Mouse (Mus musculus): ENCODE results near the gene Phrf1. TPM values are rescaled to one million over a fixed set of nuclear protein-coding genes. Genes with fewer than 3 reads are reported as not detected.

Phrf1 gene
- polyA plus RNA-seq, 1 experiment = 29.3 TPM

DNA sequence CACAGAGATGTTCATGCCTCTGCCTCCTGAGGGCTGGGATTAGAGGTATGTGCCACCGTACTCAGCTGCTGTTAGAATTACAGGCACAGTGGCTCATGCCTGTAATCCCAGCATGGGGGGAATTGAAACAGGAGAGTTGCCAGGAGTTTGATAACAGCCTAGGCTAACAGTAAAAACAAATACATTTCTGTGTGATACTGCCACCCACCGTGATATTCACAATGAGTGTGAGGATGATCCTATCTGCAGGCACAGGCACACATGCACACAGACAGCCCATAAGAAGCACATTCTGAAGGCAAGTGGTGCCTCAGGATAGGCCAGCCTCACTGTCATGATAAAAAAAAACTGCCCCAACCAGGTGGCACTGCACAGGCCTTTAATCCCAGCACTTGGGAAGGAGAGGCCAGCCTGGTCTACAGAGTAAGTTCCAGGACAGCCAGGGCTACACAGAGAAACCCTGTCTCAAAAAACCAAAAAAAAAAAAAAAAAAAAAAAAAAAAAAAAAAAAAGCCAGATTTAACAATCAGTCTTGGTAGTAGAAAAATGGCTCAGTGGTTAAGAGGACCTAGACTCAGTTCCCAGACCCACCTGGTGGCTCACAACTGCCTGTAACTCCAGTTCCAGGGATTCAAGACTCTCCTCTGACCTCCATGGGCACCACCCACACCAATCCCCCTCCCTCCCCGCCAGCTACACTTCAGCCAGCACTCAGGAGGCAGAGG lies 69.5 kb downstream of the Phrf1 start:
- 84% methylated on average over 3 of the region's 3 CpGs for WGBS
- H3K27ac ChIP-seq (ENCODE audit: insufficient read depth, low read length) = no peak overlapping the region

DNA sequence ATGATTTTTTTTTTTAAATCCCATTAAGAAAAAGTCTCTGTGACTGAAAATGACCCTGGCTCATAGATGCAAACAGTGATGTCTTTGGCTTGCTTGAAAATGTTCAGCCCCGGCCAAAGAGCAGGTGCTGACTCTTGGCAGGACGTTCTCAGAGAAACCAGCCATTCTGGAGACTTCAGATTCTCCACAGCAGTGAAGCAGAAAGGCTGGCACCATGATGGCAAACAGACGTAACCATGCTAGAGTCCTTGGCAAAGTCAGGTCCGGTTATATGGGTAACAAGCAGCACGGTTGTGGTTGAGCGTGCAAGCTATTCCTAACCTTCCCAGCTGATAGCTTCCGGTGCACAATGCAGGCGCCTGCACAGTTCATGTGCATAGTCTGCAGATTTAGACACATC lies 70.6 kb downstream of the Phrf1 start:
- peaks cover 5% of the 10 kb centered on the region for H3K27me3 ChIP-seq (ENCODE audit: control insufficient read depth, insufficient read depth, low read length)
- DNase-seq (ENCODE audit: low read depth in 1 of 2, low spot score in 2 of 2) = no peak
- 94% methylated on average over 8 of the region's 8 CpGs for WGBS
- TF ChIP-seq POLR2A (IDR thresholded peaks at IDR 0.05; ENCODE audit: low read depth, low read length) = no peak
- no peak for TF ChIP-seq CTCF (IDR thresholded peaks at IDR 0.05; ENCODE audit: extremely low read depth, insufficient read depth, insufficient read length, insufficient replicate concordance)
- peaks cover 7% of the 10 kb centered on the region for H3K4me1 ChIP-seq (ENCODE audit: control insufficient read depth, insufficient read depth, insufficient read length)
- H3K36me3 ChIP-seq (ENCODE audit: control insufficient read depth, insufficient read depth, low read length) = peaks cover 11% of the 10 kb centered on the region
- H3K4me3 ChIP-seq (ENCODE audit: extremely low read depth, insufficient read depth, insufficient read length) = no peak overlapping the region
- H3K27ac ChIP-seq (ENCODE audit: insufficient read depth, low read length) = no peak overlapping the region

More for the DNA sequence above, 69.5 kb downstream of the Phrf1 start:
- TF ChIP-seq POLR2A (IDR thresholded peaks at IDR 0.05; ENCODE audit: low read depth, low read length) (no peak), CTCF (IDR thresholded peaks at IDR 0.05; ENCODE audit: extremely low read depth, insufficient read depth, insufficient read length, insufficient replicate concordance) (no peak)
- peaks cover 11% of the 10 kb centered on the region for H3K27me3 ChIP-seq (ENCODE audit: control insufficient read depth, insufficient read depth, low read length)
- H3K36me3 ChIP-seq (ENCODE audit: control insufficient read depth, insufficient read depth, low read length) = peaks cover 7% of the 10 kb centered on the region
- no peak for DNase-seq (ENCODE audit: low read depth in 1 of 2, low spot score in 2 of 2)
- peaks cover 10% of the 10 kb centered on the region for H3K4me1 ChIP-seq (ENCODE audit: control insufficient read depth, insufficient read depth, insufficient read length)
- H3K4me3 ChIP-seq (ENCODE audit: extremely low read depth, insufficient read depth, insufficient read length) = no peak overlapping the region

DNA sequence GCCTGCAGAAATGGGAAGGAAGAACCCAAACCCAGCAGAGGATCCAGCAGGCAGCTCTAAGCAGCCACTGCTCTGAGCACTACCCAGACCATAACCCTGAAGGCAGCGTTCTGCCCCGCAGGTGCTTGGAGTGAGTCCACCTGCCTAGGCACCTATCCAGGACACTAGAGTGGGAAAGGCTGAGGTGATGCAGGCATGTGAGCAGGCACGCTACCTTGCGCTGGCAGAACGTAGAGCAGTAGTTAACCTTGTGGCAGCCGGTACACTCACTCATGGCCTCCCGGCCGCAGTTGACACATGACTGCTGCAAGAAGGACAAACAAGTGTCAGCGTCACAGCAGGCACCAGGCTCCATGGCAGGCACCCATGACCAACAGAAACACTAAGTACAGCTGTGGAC lies 72.8 kb downstream of the Phrf1 start:
- no peak for TF ChIP-seq POLR2A (IDR thresholded peaks at IDR 0.05; ENCODE audit: low read depth, low read length)
- TF ChIP-seq CTCF (IDR thresholded peaks at IDR 0.05; ENCODE audit: extremely low read depth, insufficient read depth, insufficient read length, insufficient replicate concordance) = no peak
- no peak for DNase-seq (ENCODE audit: low read depth in 1 of 2, low spot score in 2 of 2)
- Histone ChIP-seq H3K4me1 (ENCODE audit: control insufficient read depth, insufficient read depth, insufficient read length) (peaks cover 3% of the 10 kb centered on the region; the same call in 1 of the 2 replicates), H3K27ac (ENCODE audit: insufficient read depth, low read length) (no peak overlapping the region), H3K4me3 (ENCODE audit: extremely low read depth, insufficient read depth, insufficient read length) (no peak overlapping the region), H3K36me3 (ENCODE audit: control insufficient read depth, insufficient read depth, low read length) (peaks cover 21% of the 10 kb centered on the region), H3K27me3 (ENCODE audit: control insufficient read depth, insufficient read depth, low read length) (no peaks in the 10 kb centered on the region)
- 99% methylated on average over 9 of the region's 9 CpGs for WGBS

DNA sequence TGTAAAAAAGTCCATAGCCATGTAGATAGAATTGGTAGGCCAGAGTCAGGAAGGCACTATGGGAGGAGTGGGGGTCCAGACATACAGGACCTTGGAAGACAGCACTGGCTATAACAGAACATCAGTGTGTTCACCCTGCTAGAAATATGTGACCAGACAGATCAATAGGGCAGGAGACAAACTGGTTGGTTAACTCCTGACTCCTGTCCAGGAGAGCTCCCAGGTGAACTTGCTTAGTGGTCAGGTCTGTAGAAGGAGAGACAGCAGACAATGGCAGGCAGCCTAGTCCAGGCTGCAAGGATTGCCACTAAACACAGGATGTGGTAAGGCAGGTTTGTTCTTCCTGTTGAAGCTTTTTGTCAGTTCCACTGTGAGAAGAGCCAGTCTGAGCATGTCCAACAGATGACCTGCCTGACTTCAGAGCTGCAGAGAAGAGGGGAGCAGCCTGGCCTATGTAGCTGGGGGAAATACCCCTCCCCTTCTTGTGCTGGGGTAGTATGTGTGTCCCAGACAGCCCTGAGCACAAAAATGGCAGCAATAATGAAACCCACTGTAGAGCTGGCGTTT lies 74.2 kb downstream of the Phrf1 start:
- peaks cover 20% of the 10 kb centered on the region for H3K36me3 ChIP-seq (ENCODE audit: control insufficient read depth, insufficient read depth, low read length)
- H3K27ac ChIP-seq (ENCODE audit: insufficient read depth, low read length) = peak overlapping the region; percentile 65
- H3K4me1 ChIP-seq (ENCODE audit: control insufficient read depth, insufficient read depth, insufficient read length) = peaks cover 3% of the 10 kb centered on the region; the same call in 1 of the 2 replicates
- TF ChIP-seq CTCF (IDR thresholded peaks at IDR 0.05; ENCODE audit: extremely low read depth, insufficient read depth, insufficient read length, insufficient replicate concordance) = no peak
- TF ChIP-seq POLR2A (IDR thresholded peaks at IDR 0.05; ENCODE audit: low read depth, low read length) = no peak
- DNase-seq (ENCODE audit: low read depth in 1 of 2, low spot score in 2 of 2) = peak in 1 of 2 experiments; percentile 12
- no peak overlapping the region for H3K4me3 ChIP-seq (ENCODE audit: extremely low read depth, insufficient read depth, insufficient read length)
- WGBS = 50% methylated on average over 1 of the region's 1 CpGs
- H3K27me3 ChIP-seq (ENCODE audit: control insufficient read depth, insufficient read depth, low read length) = no peaks in the 10 kb centered on the region

DNA sequence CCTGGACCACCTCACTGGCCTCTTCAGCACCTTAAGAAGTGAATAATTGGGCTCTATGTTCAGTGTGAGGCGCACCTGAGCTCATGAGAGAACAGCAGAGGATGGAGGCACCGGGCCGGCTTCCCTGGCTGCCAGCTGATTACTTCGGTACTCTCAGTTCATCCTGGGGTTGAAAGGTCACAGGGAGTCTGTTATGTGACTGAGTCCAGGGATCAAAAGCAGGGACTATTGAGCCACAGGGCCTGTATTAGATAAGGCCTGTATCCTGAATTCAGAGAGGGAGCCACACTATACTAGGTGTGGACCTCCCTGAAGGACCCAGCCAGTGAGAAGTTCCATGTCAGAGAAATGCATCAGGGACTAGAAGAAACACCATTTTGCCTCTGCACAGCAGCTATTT lies 76.0 kb downstream of the Phrf1 start:
- no peak for DNase-seq (ENCODE audit: low read depth in 1 of 2, low spot score in 2 of 2)
- WGBS = 98% methylated on average over 4 of the region's 4 CpGs
- Histone ChIP-seq H3K4me1 (ENCODE audit: control insufficient read depth, insufficient read depth, insufficient read length) (peaks cover 3% of the 10 kb centered on the region; the same call in 1 of the 2 replicates), H3K27ac (ENCODE audit: insufficient read depth, low read length) (no peak overlapping the region), H3K36me3 (ENCODE audit: control insufficient read depth, insufficient read depth, low read length) (peaks cover 23% of the 10 kb centered on the region), H3K4me3 (ENCODE audit: extremely low read depth, insufficient read depth, insufficient read length) (no peak overlapping the region), H3K27me3 (ENCODE audit: control insufficient read depth, insufficient read depth, low read length) (no peaks in the 10 kb centered on the region)
- TF ChIP-seq POLR2A (IDR thresholded peaks at IDR 0.05; ENCODE audit: low read depth, low read length) (no peak), CTCF (IDR thresholded peaks at IDR 0.05; ENCODE audit: extremely low read depth, insufficient read depth, insufficient read length, insufficient replicate concordance) (no peak)

Other genes with a start within 250 kb of the Phrf1 start
- gene Ifitm3, start 218.0 kb upstream of the Phrf1 start, polyA plus RNA-seq (2012; rRNA removed) = 177 and 277 TPM in 2 replicates
- gene Ifitm6, start 210.9 kb upstream of the Phrf1 start, polyA plus RNA-seq (2012; rRNA removed) = 25.5 and 45.9 TPM in 2 replicates
- gene Gm17387, start 199.7 kb upstream of the Phrf1 start, polyA plus RNA-seq (2012; rRNA removed) = not detected in 2 replicates
- 0.79 and 1.9 TPM in 2 replicates for gene B4galnt4, start 167.7 kb upstream of the Phrf1 start, polyA plus RNA-seq (2012; rRNA removed)
- gene Pkp3, start 150.6 kb upstream of the Phrf1 start, polyA plus RNA-seq (2012; rRNA removed) = 30.1 and 36.7 TPM in 2 replicates
- gene Sigirr, start 128.2 kb upstream of the Phrf1 start, polyA plus RNA-seq (2012; rRNA removed) = 35.8 and 45.5 TPM in 2 replicates
- 0.02 and 0.23 TPM in 2 replicates for gene Ano9, start 111.0 kb upstream of the Phrf1 start, polyA plus RNA-seq (2012; rRNA removed)
- 26.8 and 27.0 TPM in 2 replicates for gene Ptdss2, start 106.4 kb upstream of the Phrf1 start, polyA plus RNA-seq (2012; rRNA removed)
- gene Rnh1, start 55.9 kb upstream of the Phrf1 start, polyA plus RNA-seq (2012; rRNA removed) = 90.8 and 113 TPM in 2 replicates
- 29.0 and 33.2 TPM in 2 replicates for gene Hras, start 34.8 kb upstream of the Phrf1 start, polyA plus RNA-seq (2012; rRNA removed)
- gene Lrrc56, start 34.6 kb upstream of the Phrf1 start, polyA plus RNA-seq (2012; rRNA removed) = 5.2 and 5.5 TPM in 2 replicates
- gene Lmntd2, start 14.7 kb upstream of the Phrf1 start, polyA plus RNA-seq (2012; rRNA removed) = 6.8 and 7.4 TPM in 2 replicates
- 13.0 and 18.4 TPM in 2 replicates for gene Rassf7, start 12.9 kb upstream of the Phrf1 start, polyA plus RNA-seq (2012; rRNA removed)
- 105 and 160 TPM in 2 replicates for gene Irf7, start 37.7 kb downstream of the Phrf1 start, polyA plus RNA-seq (2012; rRNA removed)
- gene Cdhr5, start 48.0 kb downstream of the Phrf1 start, polyA plus RNA-seq (2012; rRNA removed) = 0.14 and 0.15 TPM in 2 replicates
- 1.6 and 4.5 TPM in 2 replicates for gene Sct, start 50.3 kb downstream of the Phrf1 start, polyA plus RNA-seq (2012; rRNA removed)
- 0.09 and 0.22 TPM in 2 replicates for gene Drd4, start 63.2 kb downstream of the Phrf1 start, polyA plus RNA-seq (2012; rRNA removed)
- 15.3 and 15.9 TPM in 2 replicates for gene Deaf1, start 98.9 kb downstream of the Phrf1 start, polyA plus RNA-seq (2012; rRNA removed)
- gene Tmem80, start 99.0 kb downstream of the Phrf1 start, polyA plus RNA-seq (2012; rRNA removed) = 32.4 and 37.0 TPM in 2 replicates
- 2.5 TPM in 2 replicates for gene Eps8l2, start 110.1 kb downstream of the Phrf1 start, polyA plus RNA-seq (2012; rRNA removed)
- gene Taldo1, start 163.4 kb downstream of the Phrf1 start, polyA plus RNA-seq (2012; rRNA removed) = 155 and 184 TPM in 2 replicates
- 56.7 and 72.5 TPM in 2 replicates for gene Gatd1, start 185.4 kb downstream of the Phrf1 start, polyA plus RNA-seq (2012; rRNA removed)
- 0.08 and 0.11 TPM in 2 replicates for gene Cend1, start 200.7 kb downstream of the Phrf1 start, polyA plus RNA-seq (2012; rRNA removed)
- 66.2 and 89.4 TPM in 2 replicates for gene Slc25a22, start 209.1 kb downstream of the Phrf1 start, polyA plus RNA-seq (2012; rRNA removed)
- 20.4 and 31.0 TPM in 2 replicates for gene Pidd1, start 215.2 kb downstream of the Phrf1 start, polyA plus RNA-seq (2012; rRNA removed)
- gene Rplp2, start 218.6 kb downstream of the Phrf1 start, polyA plus RNA-seq (2012; rRNA removed) = 645 and 662 TPM in 2 replicates
- 87.3 and 106 TPM in 2 replicates for gene Pnpla2, start 226.4 kb downstream of the Phrf1 start, polyA plus RNA-seq (2012; rRNA removed)
- 14.4 and 17.7 TPM in 2 replicates for gene Cracr2b, start 232.3 kb downstream of the Phrf1 start, polyA plus RNA-seq (2012; rRNA removed)
- 89.5 and 114 TPM in 2 replicates for gene Cd151, start 238.6 kb downstream of the Phrf1 start, polyA plus RNA-seq (2012; rRNA removed)
- gene Polr2l, start 246.3 kb downstream of the Phrf1 start, polyA plus RNA-seq (2012; rRNA removed) = 20.5 and 23.5 TPM in 2 replicates
- 97.6 and 109 TPM in 2 replicates for gene Tspan4, start 246.5 kb downstream of the Phrf1 start, polyA plus RNA-seq (2012; rRNA removed)